Mouse (Mus musculus): Measurements from ENCODE around the gene Plcd3. TPM values are rescaled to one million over a fixed set of nuclear protein-coding genes. Genes with fewer than 3 reads are reported as not detected.
A peak's percentile ranks its signal among the peaks of the same experiment; 100 is the strongest.

The Plcd3 gene
- total and polyA plus RNA-seq, 3 experiments: 7.1 to 24.3 (median 11.3) TPM

DNA sequence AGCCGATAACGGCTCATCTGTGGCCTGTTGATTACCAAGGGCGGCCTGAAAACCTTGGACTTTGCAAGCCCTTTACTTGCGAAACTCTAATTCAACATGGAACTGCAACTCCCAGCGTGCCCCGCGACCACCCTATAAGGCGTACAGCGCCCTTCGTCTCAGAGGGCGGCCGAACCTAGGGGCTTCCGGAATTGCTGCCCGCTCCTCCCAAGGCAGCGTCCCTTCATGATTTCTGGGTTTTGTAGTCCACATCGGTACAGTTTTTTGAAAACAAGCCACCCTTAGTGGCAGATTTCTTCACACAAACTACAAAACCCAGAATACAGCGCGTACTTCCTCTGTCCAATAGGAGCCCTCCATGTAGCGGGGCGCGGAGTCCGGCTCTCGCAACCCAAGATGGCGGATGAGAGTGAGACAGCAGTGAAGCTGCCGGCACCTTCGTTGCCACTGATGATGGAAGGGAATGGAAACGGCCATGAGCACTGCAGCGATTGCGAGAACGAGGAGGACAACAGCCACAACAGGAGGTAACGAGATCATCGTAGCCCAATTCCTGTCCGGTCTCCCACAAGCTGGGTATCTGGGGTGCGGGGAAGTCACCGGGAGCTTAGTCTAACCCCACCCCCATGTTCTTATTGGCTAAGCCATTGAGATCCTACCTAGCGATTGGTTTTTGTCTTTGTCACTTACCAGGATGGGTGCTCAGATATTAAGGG lies 73.1 kb downstream of the Plcd3 start, which contains the start of the genes Nmt1 and Dcakd:
Gene Nmt1 (plus strand): TSS at position 15 of the 716 bp plus-strand sequence.
Gene Dcakd (minus strand): TSS at position 158 of the 716 bp plus-strand sequence.
- Histone ChIP-seq H3K4me3 (replicated peaks in 1 of 3; ENCODE audit: low read depth in 2 of 3, low read length in 2 of 3, poor library complexity in 1 of 3) (peak within 1 kb of the TSS; percentile 57 to 98 (median 86)), H3K4me2 (ENCODE audit: insufficient read depth, low read depth, poor library complexity, severe bottlenecking) (peak within 1 kb of the TSS; percentile 98), H3K27ac (ENCODE audit: insufficient read depth, low read depth) (peak within 1 kb of the TSS; percentile 91), H3K79me2 (replicated peaks; ENCODE audit: control insufficient read depth, extremely low read depth, insufficient read depth, poor library complexity, severe bottlenecking) (peaks cover 67% of the 10 kb centered on the region), H3K9ac (ENCODE audit: insufficient read depth, low read depth) (peak within 1 kb of the TSS; percentile 95), H3K9me3 (replicated peaks; ENCODE audit: low read length) (no peaks in the 10 kb centered on the region), H3K36me3 (replicated peaks in 1 of 2; ENCODE audit: control insufficient read depth in 1 of 2, insufficient read depth in 1 of 2, low read length in 1 of 2) (peaks cover 20 to 55% of the 10 kb centered on the region in 2 experiments), H3K4me1 (ENCODE audit: control insufficient read depth in 1 of 2, insufficient read depth in 2 of 2) (peaks cover 8 to 57% of the 10 kb centered on the region in 2 experiments), H3K27me3 (replicated peaks) (no peaks in the 10 kb centered on the region)
- in situ Hi-C loops (cut with MboI; ENCODE audit: low pct_ligation_motif_present, low pct_unique_long_range_greater_than_20kb, low sequenced_read_pairs) (no loop called here), dilution Hi-C loops (cut with MboI; ENCODE audit: extremely low pct_ligation_motif_present, extremely low pct_unique_long_range_greater_than_20kb, low sequenced_read_pairs) (no loop called here)
- DNase-seq (ENCODE audit: extremely low read depth): peak; percentile 100
- TF ChIP-seq CTCF (conservative IDR thresholded peaks at IDR 0.05 in 1 of 2, IDR thresholded peaks at IDR 0.05 in 1 of 2; ENCODE audit: low read depth in 2 of 2, low read length in 2 of 2) (no peak), PAX5 (IDR thresholded peaks at IDR 0.05; ENCODE audit: low read length) (no peak), USF2 (conservative IDR thresholded peaks at IDR 0.05; ENCODE audit: low read depth, low read length) (no peak), ZKSCAN1 (IDR thresholded peaks at IDR 0.05; ENCODE audit: borderline replicate concordance, low read depth, low read length) (no peak), UBTF (IDR thresholded peaks at IDR 0.05; ENCODE audit: low read depth, low read length) (peak; percentile 24; the same call in 1 of the 2 replicates), NRF1 (IDR thresholded peaks at IDR 0.05; ENCODE audit: low read depth, low read length) (peak; percentile 74), ETS1 (conservative IDR thresholded peaks at IDR 0.05; ENCODE audit: low read depth, low read length) (no peak), NELFE (IDR thresholded peaks at IDR 0.05; ENCODE audit: low read depth, low read length) (peak; percentile 85), JUN (IDR thresholded peaks at IDR 0.05; ENCODE audit: insufficient read depth, low read depth, low read length) (no peak), CHD2 (IDR thresholded peaks at IDR 0.05; ENCODE audit: low read length) (peak; percentile 97), MAX (IDR thresholded peaks at IDR 0.05; ENCODE audit: low read length) (peak; percentile 53; the same call in 1 of the 2 replicates), CHD1 (IDR thresholded peaks at IDR 0.05; ENCODE audit: low read depth, low read length) (no peak), MAFK (IDR thresholded peaks at IDR 0.05; ENCODE audit: insufficient replicate concordance, low read length) (no peak), ZC3H11A (IDR thresholded peaks at IDR 0.05; ENCODE audit: low read depth, low read length) (no peak), GABPA (IDR thresholded peaks at IDR 0.05; ENCODE audit: insufficient replicate concordance, low read depth, low read length) (peak; percentile 86; the same call in 1 of the 2 replicates), IRF4 (IDR thresholded peaks at IDR 0.05; ENCODE audit: low read depth, low read length) (peak; percentile 42), TBP (conservative IDR thresholded peaks at IDR 0.05; ENCODE audit: low read depth, low read length) (peak; percentile 95), RAD21 (IDR thresholded peaks at IDR 0.05; ENCODE audit: low read depth, low read length) (no peak), E2F4 (IDR thresholded peaks at IDR 0.05; ENCODE audit: insufficient replicate concordance, low read depth, low read length) (peak; percentile 81; the same call in 1 of the 2 replicates), POLR2AphosphoS2 (IDR thresholded peaks at IDR 0.05; ENCODE audit: low read depth, low read length) (peak; percentile 88; the same call in 1 of the 2 replicates), SIN3A (IDR thresholded peaks at IDR 0.05; ENCODE audit: low read length) (peak; percentile 69; the same call in 1 of the 2 replicates), EP300 (IDR thresholded peaks at IDR 0.05; ENCODE audit: low read length) (no peak), BHLHE40 (IDR thresholded peaks at IDR 0.05; ENCODE audit: low read depth, low read length) (no peak), RCOR1 (conservative IDR thresholded peaks at IDR 0.05; ENCODE audit: low read depth, low read length) (no peak), POLR2A (IDR thresholded peaks at IDR 0.05; ENCODE audit: low read depth, low read length) (peak; percentile 92), ELF1 (IDR thresholded peaks at IDR 0.05; ENCODE audit: low read depth, low read length) (peak; percentile 99), MEF2A (IDR thresholded peaks at IDR 0.05; ENCODE audit: borderline replicate concordance, low read depth, low read length) (peak; percentile 10; the same call in 1 of the 2 replicates), SMC3 (IDR thresholded peaks at IDR 0.05; ENCODE audit: low read depth, low read length) (no peak), ZMIZ1 (IDR thresholded peaks at IDR 0.05; ENCODE audit: low read depth, low read length) (peak; percentile 76), USF1 (IDR thresholded peaks at IDR 0.05; ENCODE audit: low read depth, low read length) (no peak), HCFC1 (IDR thresholded peaks at IDR 0.05; ENCODE audit: low read depth, low read length) (peak; percentile 95), MXI1 (IDR thresholded peaks at IDR 0.05; ENCODE audit: low read depth, low read length) (no peak; the same call in 1 of the 2 replicates), JUND (conservative IDR thresholded peaks at IDR 0.05; ENCODE audit: low read depth, low read length) (no peak), KAT2A (IDR thresholded peaks at IDR 0.05; ENCODE audit: insufficient replicate concordance, low read length) (peak; percentile 100), MYC (IDR thresholded peaks at IDR 0.05; ENCODE audit: low read depth, low read length) (peak; percentile 10; the same call in 1 of the 2 replicates), MAZ (IDR thresholded peaks at IDR 0.05; ENCODE audit: low read depth, low read length) (no peak; the same call in 1 of the 2 replicates), TCF12 (IDR thresholded peaks at IDR 0.05; ENCODE audit: low read depth, low read length) (peak; percentile 100), ZNF384 (IDR thresholded peaks at IDR 0.05; ENCODE audit: low read depth, low read length) (peak; percentile 45; the same call in 1 of the 2 replicates)

Measured in CH12.LX (cell line).